Mouse (Mus musculus) E14TG2a.4 (cell line): Measurements from ENCODE around the gene Fbl.

Experiments used
- CTCF ChIP-seq: conservative IDR thresholded peaks from 2 replicates; pipeline ENCODE4 v1.5.1; 2014; ENCODE audit warnings: low read length
- NANOG ChIP-seq: IDR thresholded peaks from 2 replicates; pipeline ENCODE4 v1.6.1; 2014; ENCODE audit warnings: borderline replicate concordance, low read length, mixed read lengths
- POU5F1 ChIP-seq: IDR thresholded peaks from 2 replicates; pipeline ENCODE4 v1.6.1; 2014; ENCODE audit warnings: low read length, borderline replicate concordance

- no peak for TF ChIP-seq CTCF
- no peak for TF ChIP-seq POU5F1
- no peak for TF ChIP-seq NANOG
Observed at GRCm38 (mm10) chr7:28179228-28179627, 9.7 kb downstream of the Fbl start, which contains the start of gene Dyrk1b.
